ENCODE assay signal across 9 mouse cellular contexts in the genomic region with DNA sequence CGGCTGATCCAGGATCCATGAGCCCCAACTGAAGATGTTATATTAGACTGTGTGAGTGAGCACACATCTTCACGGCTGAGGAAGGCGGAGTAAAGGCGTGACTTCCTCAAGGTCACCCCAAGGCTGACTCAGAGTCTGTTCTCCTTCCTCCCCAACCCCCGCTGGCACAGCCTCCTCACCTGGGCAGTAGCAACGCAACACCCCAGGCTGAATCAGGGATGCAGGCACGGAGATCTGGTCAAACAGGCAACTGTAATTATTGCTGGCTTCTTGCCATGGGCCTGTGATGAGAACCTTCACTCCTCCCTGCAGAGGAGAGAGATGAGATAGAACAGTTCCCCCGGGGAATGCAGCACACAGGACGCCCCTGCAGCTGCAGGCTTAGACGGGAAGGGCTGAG. TPM values are rescaled to one million over a fixed set of nuclear protein-coding genes. Genes with fewer than 3 reads are reported as not detected.
DNase-seq lines count a peak whose midpoint lies in the region; ATAC-seq and TF ChIP-seq lines count a peak whose summit lies in the region.
"Had no signal": no experiment of that assay in that cellular context is flagged by ENCODE, and none has a peak within 500 bp of the region (broad histone marks: within the 10 kb centered on the region; RNA-seq: fewer than 3 reads in every experiment).

No protein-coding gene starts in this region.

- no peaks in the 10 kb centered on the region for H3K9me3 ChIP-seq in heart, embryonic 13.5 days
- no peaks in the 10 kb centered on the region for H3K9me3 ChIP-seq in hindbrain, postnatal 0 days (ENCODE audit: low read length)

- H3K4me2 ChIP-seq in heart, embryonic 13.5 days: peak overlapping the region; percentile 59
- H3K4me2 ChIP-seq in hindbrain, postnatal 0 days (ENCODE audit: low read depth, low read length): no peak overlapping the region

- peak overlapping the region; percentile 56; the same call in 1 of the 2 replicates for H3K9ac ChIP-seq in heart, embryonic 13.5 days
- peak overlapping the region; percentile 21; the same call in 1 of the 2 replicates for H3K9ac ChIP-seq in hindbrain, postnatal 0 days (replicated peaks; ENCODE audit: low read length)

- H3K4me3 ChIP-seq in heart, embryonic 13.5 days: 0 out of 2 replicates have a peak overlapping the region, but pooled peaks have one; percentile 17
- H3K4me3 ChIP-seq in hindbrain, postnatal 0 days (ENCODE audit: low read length): no peak overlapping the region

- no peak for ATAC-seq in heart, embryonic 13.5 days (ENCODE audit: extremely low read depth, insufficient number of reproducible peaks, low FRiP score, low TSS enrichment)
- ATAC-seq in hindbrain, postnatal 0 days: no peak

- no peaks in the 10 kb centered on the region for H3K36me3 ChIP-seq in heart, embryonic 13.5 days
- H3K36me3 ChIP-seq in hindbrain, postnatal 0 days (ENCODE audit: insufficient read depth, low read length): no peaks in the 10 kb centered on the region

- peak overlapping the region; percentile 67 for H3K27ac ChIP-seq in heart, embryonic 13.5 days (replicated peaks)
- H3K27ac ChIP-seq in hindbrain, postnatal 0 days: no peak overlapping the region

- intact Hi-C loops in heart, postnatal 14 days (cut with DNase I): no loop called here

- no peak for TF ChIP-seq CTCF in hindbrain, postnatal 0 days (IDR thresholded peaks at IDR 0.05; ENCODE audit: low read depth)

- 9% methylated on average over 10 of the region's 10 CpGs for WGBS in heart, embryonic 13.5 days
- WGBS in hindbrain, postnatal 0 days: 20% methylated on average over 10 of the region's 10 CpGs

- H3K27me3 ChIP-seq in heart, embryonic 13.5 days (replicated peaks): peaks cover 12% of the 10 kb centered on the region
- no peaks in the 10 kb centered on the region for H3K27me3 ChIP-seq in hindbrain, postnatal 0 days (ENCODE audit: insufficient read depth, low read length)

- DNase-seq in heart, postnatal 14 days: no peak
- peak; percentile 25 for DNase-seq in 416B (ENCODE audit: low read depth)
- DNase-seq in cerebellum, adult 9-10 months: peak; percentile 80
- DNase-seq in hindbrain, postnatal 0 days (ENCODE audit: low spot score): peak; percentile 61
- no peak for DNase-seq in spleen, postnatal 10 days (ENCODE audit: low spot score in 2 of 2)
- no peak for DNase-seq in thymus, postnatal 4 days
- no peak for DNase-seq in thymus, adult 18-20 months

- H3K4me1 ChIP-seq in heart, embryonic 13.5 days: peaks cover 56% of the 10 kb centered on the region
- peaks cover 29% of the 10 kb centered on the region for H3K4me1 ChIP-seq in hindbrain, postnatal 0 days (ENCODE audit: insufficient read depth, low read length)

RNA-seq across cellular contexts. Expression of a gene that starts 48.8 kb away (rescaled TPM):
- polyA plus RNA-seq in heart, embryonic 13.5 days (2015; fragmentation: Nextera tagmentation; extraction: Ambion mirVana): not detected in 2 replicates
- not detected for total RNA-seq in heart, postnatal 14 days (2021)
- not detected in 2 replicates for total RNA-seq in hindbrain, postnatal 0 days (2014; rRNA removed)
- not detected in 2 replicates for polyA plus RNA-seq in hindbrain, postnatal 0 days (2015; fragmentation: Nextera tagmentation; extraction: Ambion mirVana)
- total RNA-seq: left cerebral cortex, postnatal 36 days had no signal

Comparison
In these comparisons a context has a peak if more than half of its experiments do, and no peak if none do; other contexts are left out.
1. DNase-seq: peak in 416B (single experiment), cerebellum, adult 9-10 months (single experiment) and hindbrain, postnatal 0 days (single experiment); none in heart, postnatal 14 days (0 of 2), spleen, postnatal 10 days (0 of 2), thymus, postnatal 4 days (single experiment) and thymus, adult 18-20 months (0 of 2).